Mouse (Mus musculus) thymus, adult 18-20 months (tissue): ENCODE measurements around the gene Sugp2.
A peak's percentile ranks its signal among the peaks of the same experiment; 100 is the strongest.
"Not testable (repeated sequence)": the region's sequence is repeated elsewhere in the genome, so short reads cannot be mapped to it uniquely, and the experiment has no call there.

Experiments used
- DNase-seq, 2 experiments: peaks; one replicate each; pipeline ENCODE4 v3.0.0; 2022; ENCODE audit warnings: mixed read lengths in 2 of 2

Sugp2 gene

DNA sequence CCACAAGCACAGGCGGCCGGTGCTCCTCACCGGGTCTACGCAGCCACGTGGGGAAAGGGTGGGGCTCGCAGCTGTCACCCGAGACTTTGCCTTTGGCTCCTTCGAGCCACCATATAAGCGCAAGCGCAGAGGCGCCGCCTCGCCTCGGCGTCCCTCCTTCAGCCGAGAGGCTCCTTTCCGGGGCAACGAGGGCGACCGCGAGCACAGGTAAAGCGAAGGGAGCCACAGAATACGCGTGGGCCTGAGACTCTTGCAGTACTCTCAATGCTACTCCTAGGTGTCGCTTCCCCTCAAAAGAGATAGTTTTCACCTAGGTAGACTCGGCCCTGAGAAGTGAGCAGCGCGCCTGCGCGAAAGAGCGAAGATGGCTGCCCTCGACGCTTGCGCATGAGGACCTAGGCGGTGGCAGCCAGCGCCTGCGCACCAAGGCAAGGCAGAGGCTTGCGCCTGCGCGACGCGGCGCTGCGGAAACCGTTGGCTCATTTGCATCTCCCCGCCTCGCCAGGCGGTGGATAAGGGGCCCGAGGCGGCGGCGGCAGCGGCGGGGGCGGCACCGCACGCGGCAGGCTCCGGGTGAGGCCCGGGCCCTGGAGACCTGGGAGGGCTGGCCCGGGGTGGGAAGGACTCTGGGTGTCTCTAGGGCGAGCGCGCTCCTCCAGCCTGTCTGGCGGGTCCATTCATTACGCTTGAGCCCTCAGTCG lies at the start of gene Sugp2, which contains the start of gene Armc6:
Sugp2 (plus strand) TSS at position 147 of the 701 bp plus-strand sequence.
Armc6 (minus strand) TSS at position 387 of the 701 bp plus-strand sequence.
- peak; percentile 95 for DNase-seq

DNA sequence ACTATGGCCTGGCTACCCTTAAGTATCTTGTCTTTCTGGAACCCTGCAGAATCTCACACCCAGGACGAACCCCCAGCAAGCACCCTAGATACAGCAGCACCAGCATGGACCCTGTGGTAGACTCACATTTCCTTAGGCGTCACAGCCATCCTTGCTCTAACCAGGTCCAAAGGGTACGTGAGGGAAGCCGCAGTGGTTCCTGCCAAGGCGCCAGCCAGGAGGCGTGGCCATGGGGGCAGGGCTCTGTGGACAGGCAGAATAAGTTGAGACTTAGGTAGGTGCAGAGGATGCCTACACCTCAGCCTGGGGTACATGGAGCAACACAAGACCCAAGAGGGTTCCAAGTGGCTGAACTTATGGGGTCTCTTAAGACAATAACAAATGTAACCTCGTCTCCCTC lies 45.3 kb upstream of the Sugp2 start:
- DNase-seq = no peak

DNA sequence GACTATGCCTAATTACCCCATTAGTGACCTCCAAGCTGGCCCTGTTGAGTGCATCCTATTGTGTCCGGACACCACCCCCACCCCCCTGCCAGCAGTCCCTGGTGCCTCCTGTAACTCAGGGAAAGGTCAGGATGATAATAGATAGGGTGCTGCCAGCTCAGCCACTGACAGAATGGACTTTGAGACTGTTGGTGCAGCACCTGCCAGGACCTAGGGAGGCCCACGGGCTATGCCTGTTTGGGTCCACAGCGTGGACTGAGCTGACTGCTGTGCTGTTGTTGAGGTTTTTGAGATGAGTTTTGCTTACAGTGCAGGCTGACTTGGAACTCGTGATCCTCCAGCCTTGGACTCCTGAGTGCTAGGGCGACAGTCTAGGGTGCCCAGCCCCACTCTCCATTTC lies 40.8 kb upstream of the Sugp2 start:
- DNase-seq = no peak

DNA sequence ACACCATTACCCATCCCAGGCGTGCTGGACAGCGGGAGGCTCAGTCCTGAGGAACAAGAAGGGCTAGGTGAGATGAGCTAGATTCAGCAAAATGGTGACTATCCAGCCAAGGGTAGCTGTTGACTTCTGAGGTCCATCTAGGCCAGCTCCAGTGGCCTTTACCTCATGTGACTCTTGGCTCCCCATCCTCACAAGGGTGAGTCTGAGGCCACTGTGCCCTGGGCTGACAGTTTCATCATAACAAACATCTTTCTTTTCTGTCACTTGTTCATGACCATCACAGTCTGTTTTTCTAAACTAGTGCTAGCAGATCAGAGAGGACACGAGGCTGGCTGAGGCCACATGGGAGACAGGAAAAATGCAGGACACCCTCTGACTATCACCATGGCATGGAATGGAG lies 39.8 kb upstream of the Sugp2 start:
- DNase-seq = no peak

DNA sequence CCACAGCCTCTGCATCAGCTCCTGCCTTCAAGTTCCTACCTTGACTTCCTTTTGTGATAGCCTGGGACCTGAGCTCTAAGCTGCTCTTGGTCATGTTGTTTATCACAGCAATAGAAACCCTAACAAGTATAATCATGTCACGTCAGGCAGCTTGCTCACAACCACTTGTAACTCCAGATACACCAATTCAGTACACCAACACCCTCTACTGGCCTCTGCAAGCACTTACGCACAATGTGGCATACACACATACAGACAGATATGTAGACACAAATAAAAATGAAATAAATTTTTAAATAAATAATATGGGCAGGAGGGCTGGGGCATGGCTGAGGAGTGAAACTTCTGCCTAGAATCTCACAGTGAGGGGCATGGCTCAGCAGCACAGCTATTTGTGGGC lies 38.3 kb upstream of the Sugp2 start:
- DNase-seq = no peak

DNA sequence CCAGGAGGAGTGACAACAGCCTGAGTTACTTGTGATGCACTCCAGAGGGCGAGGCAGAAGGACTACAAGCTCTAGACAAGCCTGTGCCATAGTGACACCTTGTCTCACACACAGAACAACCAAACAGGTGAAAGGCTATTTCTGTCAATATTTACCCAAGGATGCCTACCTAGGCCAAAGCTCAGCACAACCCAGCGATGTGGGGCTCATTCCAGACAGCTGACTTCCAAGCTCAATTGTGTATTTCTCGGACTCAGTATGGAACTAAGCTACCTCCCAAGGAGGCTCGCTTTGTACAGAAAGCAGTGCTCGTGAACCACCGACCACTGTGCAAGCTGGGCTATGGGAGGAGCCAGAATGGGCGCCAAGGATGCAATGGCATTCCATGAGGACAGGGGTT lies 36.4 kb upstream of the Sugp2 start:
- no peak for DNase-seq

DNA sequence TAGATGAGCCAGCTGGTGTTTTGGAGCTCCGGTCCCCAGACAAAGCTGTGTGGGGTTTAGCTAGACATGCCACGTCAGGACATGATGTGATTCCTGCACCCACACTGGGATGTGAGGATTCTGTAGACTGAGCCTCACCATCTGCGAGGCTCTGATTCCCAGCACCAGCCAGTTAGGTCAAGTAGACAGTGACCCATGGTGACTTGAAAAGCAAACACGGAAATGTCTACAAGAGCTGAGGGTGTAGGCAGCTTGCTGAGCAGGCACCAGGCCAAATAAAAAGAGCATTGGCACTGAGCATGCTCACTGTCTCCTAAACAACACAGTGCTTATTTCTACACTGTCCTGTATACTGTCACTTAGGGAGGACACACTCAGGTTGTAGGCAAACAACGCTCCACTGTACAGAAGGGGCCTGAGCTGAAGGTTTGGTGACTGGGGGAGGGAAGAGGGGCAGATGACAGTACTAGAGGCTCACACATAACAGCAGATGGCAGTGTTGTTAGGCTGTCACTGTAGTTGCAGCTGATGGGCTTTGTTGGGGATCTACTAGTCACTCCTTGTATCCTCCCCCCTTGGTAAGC lies 33.8 kb upstream of the Sugp2 start:
- no peak for DNase-seq

DNA sequence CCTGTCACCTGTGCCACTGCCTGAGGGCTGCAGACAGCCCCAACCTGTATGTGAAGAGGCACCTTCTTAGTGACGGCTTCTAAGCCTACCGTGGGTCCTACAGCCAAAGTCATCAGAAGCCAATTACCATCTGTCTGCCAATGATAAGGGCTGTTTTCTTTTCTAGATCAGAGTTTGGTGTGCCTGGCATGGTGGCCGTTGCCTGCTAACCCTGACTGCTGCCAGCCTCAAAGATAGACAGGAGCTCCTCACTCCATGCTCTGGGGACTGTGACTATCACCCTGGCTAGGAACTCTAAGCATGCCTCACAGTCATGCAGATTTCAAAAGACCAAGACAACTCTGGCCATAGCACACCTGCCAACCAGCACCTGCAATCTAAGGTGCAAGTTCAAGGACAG lies 32.6 kb upstream of the Sugp2 start:
- no peak for DNase-seq

DNA sequence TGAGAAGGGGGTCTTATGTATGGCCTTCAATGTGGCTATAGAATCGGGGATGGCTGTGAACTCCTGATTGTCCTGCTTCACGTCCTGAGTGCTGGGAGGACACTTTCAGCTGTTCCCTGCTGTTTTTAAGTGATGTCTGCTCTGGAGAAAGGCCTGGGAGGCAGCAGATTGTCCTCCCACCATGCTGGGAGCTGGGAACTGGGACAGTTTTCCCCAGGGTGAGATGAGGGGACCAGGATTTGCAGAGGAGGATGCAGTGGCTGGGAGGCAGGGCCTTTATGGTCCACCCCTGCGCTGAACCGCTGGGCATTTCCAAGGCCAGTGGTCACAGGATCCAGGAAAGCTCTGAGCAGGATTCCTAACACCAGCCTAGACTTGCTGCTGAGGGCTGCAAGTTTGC lies 31.0 kb upstream of the Sugp2 start:
- no peak for DNase-seq

DNA sequence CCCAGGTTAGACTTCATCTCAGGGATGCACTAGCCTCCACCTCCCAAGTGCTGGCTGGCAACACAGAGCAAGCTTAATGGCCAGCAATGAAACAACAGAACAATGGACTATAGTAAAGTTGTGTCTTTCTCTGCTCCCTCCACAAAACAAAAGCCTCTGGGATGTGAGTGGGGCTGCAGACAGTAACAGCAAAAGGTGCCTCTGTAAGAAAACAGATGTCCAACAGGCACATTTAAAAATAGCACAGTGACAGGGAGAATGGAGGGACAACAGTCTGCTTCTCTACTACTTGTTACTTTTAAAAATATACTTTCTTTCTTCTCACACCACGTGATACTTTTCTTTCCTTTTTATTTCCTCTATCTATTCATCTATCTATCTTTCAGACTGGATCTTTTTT lies 29.3 kb upstream of the Sugp2 start:
- no peak for DNase-seq

DNA sequence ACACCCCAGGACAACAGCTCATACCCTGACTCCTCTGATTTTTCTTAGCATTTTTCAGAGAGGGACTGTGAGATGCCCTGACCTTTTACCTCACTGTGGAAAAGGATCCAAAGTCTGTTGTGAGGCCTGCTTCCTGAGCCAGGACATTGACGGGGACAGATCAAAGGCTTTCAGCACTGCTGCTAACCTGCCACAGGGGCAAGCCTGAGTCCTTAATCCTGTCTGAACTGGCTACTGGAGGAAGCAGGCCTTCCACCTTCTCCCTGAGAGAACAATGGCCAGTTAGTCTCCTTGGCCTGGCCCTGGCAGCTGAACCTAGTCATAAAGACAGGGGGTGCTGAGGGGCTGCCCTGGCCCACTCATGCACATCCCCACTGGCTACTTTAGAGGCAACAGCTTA lies 25.9 kb upstream of the Sugp2 start:
- DNase-seq = no peak

DNA sequence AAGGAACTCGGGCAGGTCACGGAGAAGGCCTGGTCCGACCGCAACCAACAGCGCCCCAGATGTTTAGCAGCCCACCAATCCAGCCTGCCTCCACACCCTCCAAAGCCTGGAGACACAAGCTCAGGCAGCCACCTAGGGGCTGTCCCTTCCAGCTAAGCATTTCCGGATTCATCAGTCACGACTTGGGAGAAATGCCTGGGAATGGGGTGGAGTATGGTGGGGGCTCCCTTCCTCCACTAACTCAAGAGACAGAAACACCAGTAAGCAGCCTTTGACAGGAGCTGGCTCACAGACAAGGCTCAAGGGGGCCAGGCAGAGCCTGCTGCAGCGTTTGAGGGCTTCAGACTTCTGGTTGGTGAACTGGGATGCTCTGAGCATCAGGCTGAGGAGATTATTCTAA lies 23.5 kb upstream of the Sugp2 start:
- DNase-seq = no peak

DNA sequence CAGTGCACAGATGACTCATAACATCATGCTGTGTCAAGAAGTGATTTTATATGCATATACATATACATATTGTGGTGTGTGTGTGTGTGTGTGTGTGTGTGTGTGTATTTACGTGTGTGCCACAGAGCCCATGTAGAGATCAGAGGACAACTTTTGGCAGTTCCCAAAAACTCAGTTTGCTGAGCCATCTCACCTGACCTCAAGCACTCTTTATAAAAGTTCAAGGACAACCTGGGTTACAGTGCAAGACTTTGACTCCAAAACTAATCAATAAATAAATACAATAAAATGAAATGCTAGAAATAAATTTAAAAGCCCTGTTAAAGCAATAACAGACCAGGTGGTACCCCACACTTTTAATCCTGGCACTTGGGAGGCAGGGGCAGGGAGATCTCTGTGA lies 22.8 kb upstream of the Sugp2 start:
- DNase-seq = no peak

DNA sequence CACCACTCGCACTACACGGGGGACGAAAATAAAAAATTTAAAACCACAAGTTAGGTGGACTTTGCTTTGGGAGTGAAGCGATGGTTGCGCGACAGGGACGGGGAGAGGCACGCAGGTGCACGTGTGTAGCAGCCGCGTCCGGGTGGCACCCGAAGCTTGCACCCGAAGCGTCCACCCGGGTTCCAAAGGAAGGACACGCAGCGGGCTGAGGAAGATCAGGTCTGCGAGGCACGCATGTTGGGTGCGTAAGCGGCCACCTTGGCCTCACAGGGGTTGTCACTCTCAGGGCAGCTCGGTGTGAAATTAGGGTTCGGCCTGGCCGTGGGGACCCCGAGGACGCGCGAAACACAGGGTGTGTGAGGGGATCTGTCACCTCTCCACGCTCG lies 22.3 kb upstream of the Sugp2 start:
- DNase-seq = no peak

DNA sequence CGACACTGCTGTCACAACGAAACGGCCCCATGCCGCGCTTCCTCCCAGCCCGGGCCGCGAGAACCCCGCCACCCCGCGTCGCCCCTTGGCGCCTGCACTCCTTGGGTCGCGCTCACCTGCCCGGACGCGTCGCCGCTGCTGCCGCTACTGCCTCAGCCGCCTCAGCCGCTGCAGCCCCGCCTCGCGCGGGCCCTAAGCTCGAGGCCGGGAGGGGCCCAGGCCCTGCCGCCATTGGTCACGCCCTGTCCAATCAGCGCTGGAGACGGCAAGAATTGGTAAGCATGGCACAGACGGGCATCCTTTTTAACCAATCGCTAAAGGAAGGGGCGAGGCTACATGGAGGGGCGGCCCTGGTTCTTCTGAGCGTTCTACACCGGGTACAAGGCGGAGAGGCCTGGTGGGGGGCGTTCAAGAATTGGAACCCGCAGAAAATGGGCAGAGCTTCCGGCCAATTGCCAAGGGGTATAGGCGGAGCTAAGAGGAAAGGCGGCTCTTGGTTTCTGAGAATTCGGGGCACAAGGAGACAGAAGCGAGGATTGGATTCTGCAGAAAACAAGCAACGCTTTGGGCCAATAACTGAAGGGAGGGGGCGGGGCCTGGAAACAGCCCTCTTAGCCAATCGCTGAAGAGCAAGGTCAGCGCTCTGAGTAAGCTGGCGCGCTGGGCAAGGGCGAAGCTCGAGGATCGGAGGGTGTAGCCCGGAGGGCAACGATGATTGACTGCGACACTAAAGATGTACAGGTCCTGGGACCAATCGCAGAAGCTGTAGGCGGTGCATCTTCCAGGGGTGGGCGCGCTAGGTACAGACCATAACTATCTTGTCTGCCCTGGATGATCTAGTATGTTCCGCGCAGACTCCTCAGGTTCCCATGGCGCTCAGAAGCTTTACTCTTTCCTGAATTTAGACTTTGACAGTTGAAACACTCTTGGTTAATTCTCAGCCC lies 21.6 kb upstream of the Sugp2 start, which contains the start of gene Slc25a42:
Slc25a42 (minus strand) TSS at position 194 of the 944 bp plus-strand sequence.
- peak; percentile 97 to 99 for DNase-seq

DNA sequence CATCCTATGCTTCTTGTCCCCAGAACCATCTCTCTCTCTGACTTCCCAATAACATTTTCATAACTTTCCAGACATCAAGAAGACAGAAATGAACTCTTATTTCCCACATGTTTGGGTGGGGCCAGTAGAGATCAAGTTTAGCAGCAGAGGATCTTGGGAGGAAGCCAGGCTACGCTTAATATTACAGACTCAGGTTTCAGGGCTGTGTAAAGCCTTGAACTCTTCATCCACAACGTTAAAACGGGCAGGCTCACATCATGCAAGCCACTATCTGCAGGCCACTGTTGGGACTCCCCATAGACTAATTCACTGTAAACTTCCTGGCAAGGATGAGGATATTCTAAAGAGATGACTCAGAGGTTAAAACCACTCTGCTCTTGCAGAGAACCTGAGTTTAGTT lies 19.6 kb upstream of the Sugp2 start:
- no peak for DNase-seq

DNA sequence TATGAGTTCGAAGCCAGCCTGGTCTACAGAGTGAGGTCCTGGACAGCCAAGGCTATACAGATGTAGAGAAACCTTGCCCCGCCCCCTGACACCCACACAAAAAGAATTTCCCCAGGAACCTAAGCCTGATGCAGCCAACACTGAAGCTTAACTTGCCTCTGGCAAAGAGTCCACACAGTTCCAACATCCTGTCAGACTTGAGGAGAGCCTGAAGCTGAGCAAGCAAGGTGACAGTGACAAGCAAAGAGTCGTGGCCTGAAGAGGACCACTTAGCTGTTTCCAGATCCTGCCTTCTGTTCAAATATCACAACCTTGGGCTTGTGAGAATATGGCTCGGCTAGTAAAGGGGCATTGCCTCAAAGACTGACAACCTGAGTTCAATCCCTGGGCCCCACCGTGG lies 18.9 kb upstream of the Sugp2 start:
- DNase-seq = no peak

DNA sequence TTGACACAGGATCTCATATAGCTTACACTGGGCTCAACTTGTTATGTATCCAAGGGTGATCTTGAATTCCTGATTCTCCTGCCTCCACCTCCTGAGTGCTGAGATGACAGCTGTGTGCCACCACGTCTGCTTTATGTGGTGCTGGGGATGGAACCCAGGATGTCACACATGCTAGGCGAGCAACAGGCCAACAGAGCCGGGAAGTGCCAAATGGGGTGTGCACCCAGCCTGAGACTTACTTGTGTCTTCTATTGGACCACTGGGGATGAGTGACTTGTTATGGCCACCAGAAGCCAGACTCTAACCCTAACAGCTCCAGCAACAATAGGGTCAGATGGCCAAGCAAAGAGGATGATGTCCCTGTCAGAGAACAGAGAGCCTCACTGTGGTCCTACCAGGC lies 17.9 kb upstream of the Sugp2 start:
- not testable (repeated sequence) for DNase-seq

DNA sequence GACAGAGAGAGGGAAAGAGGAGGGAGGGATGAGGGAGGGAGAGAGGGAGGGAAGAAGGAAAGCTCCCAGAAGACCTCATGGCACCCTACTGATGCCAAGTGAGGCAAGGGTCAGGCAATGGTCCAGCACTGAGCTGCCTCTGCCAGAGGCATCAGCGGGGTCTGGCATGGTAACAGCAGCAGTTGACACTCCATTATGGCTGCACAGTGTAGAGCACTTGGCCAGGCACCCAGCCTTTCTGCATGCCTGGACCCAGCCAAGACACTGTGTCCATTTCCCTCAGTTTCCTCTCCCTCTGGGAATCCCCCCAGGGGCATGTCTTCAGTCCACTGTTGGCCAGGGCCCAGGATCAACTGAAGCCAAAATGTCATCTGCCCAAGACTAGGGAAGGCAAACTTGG lies 17.5 kb upstream of the Sugp2 start:
- DNase-seq = no peak

DNA sequence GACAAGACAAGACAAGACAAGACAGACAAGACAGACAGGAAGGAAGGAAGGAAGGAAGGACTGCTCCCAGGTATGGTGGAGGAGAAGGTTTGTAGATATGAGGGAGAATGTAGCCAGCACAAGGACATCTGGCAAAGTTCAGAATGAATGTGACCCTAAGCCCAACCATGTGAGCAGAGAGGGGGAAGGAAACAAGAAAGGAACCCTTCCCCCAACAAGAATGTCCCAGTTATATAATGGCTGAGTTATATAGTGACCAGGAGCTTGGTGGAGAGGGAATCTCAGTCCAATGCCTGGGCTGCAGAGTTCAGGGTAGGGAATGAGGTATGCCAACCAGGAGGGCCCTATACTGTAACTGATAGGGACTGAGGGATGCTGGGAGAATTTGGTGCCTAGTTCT lies 16.6 kb upstream of the Sugp2 start:
- no peak for DNase-seq

DNA sequence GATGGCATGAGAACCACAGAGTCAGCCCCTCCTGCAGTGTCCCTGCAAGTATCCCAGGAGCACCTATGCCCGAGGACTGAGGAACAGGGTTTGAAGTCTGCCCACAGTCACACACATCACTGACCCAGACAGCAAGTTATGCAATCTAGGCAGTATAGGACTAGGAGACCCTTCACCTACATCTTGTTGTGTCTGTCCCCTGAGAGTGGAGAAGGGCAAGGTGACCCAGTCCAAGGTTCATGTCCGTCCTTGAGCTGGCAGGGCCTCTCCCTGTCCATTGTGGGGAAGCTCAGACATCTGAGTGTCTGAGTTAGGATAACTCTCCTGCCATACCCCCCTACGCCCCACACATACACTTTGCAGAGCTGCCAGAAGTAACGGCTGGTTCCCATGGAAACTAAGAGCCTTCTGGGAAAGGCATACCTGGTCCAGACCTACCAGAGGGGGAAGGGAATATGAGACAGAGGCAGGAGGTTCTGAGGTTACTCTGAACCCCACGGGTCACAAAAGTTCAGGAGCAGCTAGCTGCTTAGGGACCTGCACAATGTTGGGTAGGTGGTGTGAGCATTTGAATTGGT lies 14.8 kb upstream of the Sugp2 start:
- DNase-seq = no peak

DNA sequence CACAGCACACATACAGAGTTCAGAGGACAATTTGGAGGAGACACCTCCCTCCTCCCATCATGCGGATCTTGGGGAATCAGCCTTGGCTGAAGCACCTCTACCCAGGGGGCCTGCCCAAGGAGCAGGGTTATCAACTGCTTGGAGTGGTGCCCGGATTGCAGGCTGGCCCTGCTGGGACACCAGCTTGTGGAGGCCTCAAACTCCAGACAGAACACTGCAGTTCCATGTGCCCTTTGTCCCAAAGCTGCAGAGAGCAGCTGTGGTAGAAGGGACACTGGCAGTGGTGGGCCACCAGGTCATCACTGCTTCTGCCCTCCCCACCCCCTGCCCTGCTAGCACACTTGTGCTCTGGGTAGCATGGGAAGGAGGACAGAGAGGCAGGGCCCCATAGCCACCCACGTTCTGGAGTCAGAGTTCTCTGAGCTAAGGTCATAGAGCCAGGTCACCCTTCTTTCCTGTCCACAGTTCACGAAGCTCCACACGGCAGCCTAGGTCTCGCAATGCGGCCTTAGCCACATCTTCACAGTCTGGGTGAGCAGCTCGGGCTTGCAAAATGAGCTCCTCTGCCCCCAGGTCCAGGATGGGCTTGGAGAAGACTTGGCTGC lies 13.7 kb upstream of the Sugp2 start:
- no peak for DNase-seq

DNA sequence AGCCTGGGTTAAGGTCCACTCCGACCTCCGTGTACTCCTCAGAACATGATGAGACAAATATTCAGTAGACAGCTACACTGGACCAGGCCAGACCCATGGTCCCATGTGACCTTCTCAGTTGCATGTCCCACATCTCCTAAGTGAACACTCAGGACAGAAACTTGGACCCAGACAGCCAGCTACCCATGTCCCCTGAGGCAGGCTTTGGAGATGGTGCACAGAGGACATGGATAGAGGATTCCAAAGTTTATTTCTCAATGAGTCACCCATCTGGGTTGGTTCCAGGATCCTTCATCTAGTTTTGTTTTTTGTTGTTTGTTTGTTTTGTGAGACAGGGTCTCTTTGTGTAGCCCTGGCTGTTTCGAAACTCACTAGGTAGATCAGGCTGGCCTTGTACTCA lies 13.1 kb upstream of the Sugp2 start:
- no peak for DNase-seq
